Mouse (Mus musculus) embryonic facial prominence, embryonic 15.5 days (tissue): ENCODE data around the gene Loxl3. TPM values are rescaled to one million over a fixed set of nuclear protein-coding genes. Genes with fewer than 3 reads are reported as not detected.
A peak's percentile ranks its signal among the peaks of the same experiment; 100 is the strongest.

Experiments used
- ATAC-seq: fragments of 200-750 bp; cut with Nextera tagmentation; 2 replicates; pipeline ENCODE4 v1.8.0; 2017; ENCODE audit warnings: low read depth, moderate TSS enrichment; ENCODE audit not compliant: insufficient number of reproducible peaks, low FRiP score, low TSS enrichment
- H3K27ac ChIP-seq: fragments of 300-500 bp; sonication (generic); replicated peaks from 2 replicates; pipeline ENCODE4 v1.5.1; 2015; ENCODE audit warnings: mild to moderate bottlenecking, inconsistent platforms
- H3K27me3 ChIP-seq: fragments of 300-500 bp; sonication (generic); 2 replicates; pipeline ENCODE4 v1.6.1; 2015; ENCODE audit warnings: inconsistent platforms
- H3K36me3 ChIP-seq: fragments of 300-500 bp; sonication (generic); 2 replicates; pipeline ENCODE4 v1.6.1; 2015; ENCODE audit warnings: mild to moderate bottlenecking, inconsistent platforms
- H3K4me1 ChIP-seq: fragments of 300-500 bp; sonication (generic); 2 replicates; pipeline ENCODE4 v1.6.1; 2015; ENCODE audit warnings: inconsistent platforms
- H3K4me2 ChIP-seq: fragments of 300-500 bp; sonication (generic); replicated peaks from 2 replicates; pipeline ENCODE4 v1.6.1; 2015; ENCODE audit warnings: mild to moderate bottlenecking, inconsistent platforms
- H3K4me3 ChIP-seq: fragments of 300-500 bp; sonication (generic); replicated peaks from 2 replicates; pipeline ENCODE4 v1.5.1; 2015; ENCODE audit warnings: mild to moderate bottlenecking, inconsistent platforms
- H3K9ac ChIP-seq: fragments of 300-500 bp; sonication (generic); 2 replicates; pipeline ENCODE4 v1.6.1; 2015; ENCODE audit warnings: inconsistent platforms
- H3K9me3 ChIP-seq: fragments of 300-500 bp; sonication (generic); replicated peaks from 2 replicates; pipeline ENCODE4 v1.6.1; 2016; ENCODE audit warnings: inconsistent platforms
- WGBS: fragments of 180-500 bp; shearing (Covaris S2); methylation state at CpG from one replicate; pipeline ENCODE4 v1.1.7; 2015; 5-methylcytosine and 5-hydroxymethylcytosine counted together
- polyA plus RNA-seq: library from polyadenylated mRNA; unstranded; fragments of >200 nt; fragmentation: Nextera tagmentation; extraction: Ambion mirVana; gene quantifications from 2 replicates; pipeline ENCODE4 v1.2.1, GENCODE M21; 2015

The Loxl3 gene
- polyA plus RNA-seq, 1 experiment from 2014 or later = 25.4 TPM

- Histone ChIP-seq H3K4me3 (peak overlapping the region; percentile 26), H3K36me3 (no peaks in the 10 kb centered on the region), H3K27me3 (peaks cover 96% of the 10 kb centered on the region), H3K9ac (no peak overlapping the region), H3K9me3 (no peaks in the 10 kb centered on the region), H3K4me2 (peak overlapping the region; percentile 35), H3K4me1 (peaks cover 30% of the 10 kb centered on the region), H3K27ac (no peak overlapping the region)
- WGBS = 2% methylated on average over 57 of the region's 58 CpGs
- ATAC-seq = no peak
Measured at GRCm38 (mm10) chr6:83070311-83071219, 36.6 kb downstream of the Loxl3 start.

- H3K9ac ChIP-seq = no peak overlapping the region
- no peaks in the 10 kb centered on the region for H3K9me3 ChIP-seq
- H3K4me2 ChIP-seq = peak overlapping the region; percentile 26; the same call in 1 of the 2 replicates
- ATAC-seq = no peak
- peaks cover 30% of the 10 kb centered on the region for H3K4me1 ChIP-seq
- peaks cover 96% of the 10 kb centered on the region for H3K27me3 ChIP-seq
- no peaks in the 10 kb centered on the region for H3K36me3 ChIP-seq
- WGBS = 1% methylated on average over 20 of the region's 24 CpGs
- H3K27ac ChIP-seq = no peak overlapping the region
- H3K4me3 ChIP-seq = peak overlapping the region; percentile 17
Measured at GRCm38 (mm10) chr6:83071220-83071619, 37.2 kb downstream of the Loxl3 start.

- Histone ChIP-seq H3K36me3 (peaks cover 5% of the 10 kb centered on the region), H3K4me3 (no peak overlapping the region), H3K9ac (no peak overlapping the region), H3K27ac (no peak overlapping the region), H3K4me2 (no peak overlapping the region), H3K27me3 (peaks cover 60% of the 10 kb centered on the region), H3K4me1 (peaks cover 35% of the 10 kb centered on the region), H3K9me3 (no peaks in the 10 kb centered on the region)
- 14% methylated on average over 2 of the region's 2 CpGs for WGBS
- no peak for ATAC-seq
Measured at GRCm38 (mm10) chr6:83074979-83075378, 41.0 kb downstream of the Loxl3 start.

GRCm38 (mm10) chr6:83077630-83078323 is 43.8 kb downstream of the Loxl3 start, which contains the start of gene Pcgf1:
TSS of gene Pcgf1 (plus strand) at chr6:83077869.
- Histone ChIP-seq H3K27ac (peak within 1 kb of the TSS; percentile 94), H3K27me3 (peaks cover 41% of the 10 kb centered on the region), H3K9me3 (no peaks in the 10 kb centered on the region), H3K4me2 (peak within 1 kb of the TSS; percentile 96), H3K36me3 (peaks cover 27% of the 10 kb centered on the region), H3K4me1 (peaks cover 20% of the 10 kb centered on the region), H3K9ac (peak within 1 kb of the TSS; percentile 69), H3K4me3 (peak within 1 kb of the TSS; percentile 80)
- WGBS = under 1% methylated on average over 54 of the region's 54 CpGs
- peak; percentile 75 for ATAC-seq

- Histone ChIP-seq H3K27me3 (peaks cover 44% of the 10 kb centered on the region), H3K27ac (peak overlapping the region; percentile 94), H3K9ac (peak overlapping the region; percentile 66), H3K4me3 (peak overlapping the region; percentile 80), H3K4me1 (peaks cover 20% of the 10 kb centered on the region), H3K9me3 (no peaks in the 10 kb centered on the region), H3K4me2 (peak overlapping the region; percentile 96), H3K36me3 (peaks cover 27% of the 10 kb centered on the region)
- peak; percentile 93 for ATAC-seq
- under 1% methylated on average over 46 of the region's 46 CpGs for WGBS
Measured at GRCm38 (mm10) chr6:83078324-83078858, 44.4 kb downstream of the Loxl3 start.

- Histone ChIP-seq H3K36me3 (peaks cover 27% of the 10 kb centered on the region), H3K4me1 (peaks cover 20% of the 10 kb centered on the region), H3K9ac (no peak overlapping the region), H3K9me3 (no peaks in the 10 kb centered on the region), H3K27ac (no peak overlapping the region), H3K4me2 (no peak overlapping the region), H3K27me3 (peaks cover 45% of the 10 kb centered on the region), H3K4me3 (no peak overlapping the region)
- ATAC-seq = no peak
- 95% methylated on average over 5 of the region's 5 CpGs for WGBS
Measured at GRCm38 (mm10) chr6:83080210-83080609, 46.2 kb downstream of the Loxl3 start.

- Histone ChIP-seq H3K4me2 (no peak overlapping the region), H3K27ac (no peak overlapping the region), H3K36me3 (peaks cover 27% of the 10 kb centered on the region), H3K4me3 (no peak overlapping the region), H3K9ac (no peak overlapping the region), H3K27me3 (peaks cover 64% of the 10 kb centered on the region), H3K9me3 (no peaks in the 10 kb centered on the region), H3K4me1 (peaks cover 30% of the 10 kb centered on the region)
- 15% methylated on average over 5 of the region's 5 CpGs for WGBS
- no peak for ATAC-seq
Measured at GRCm38 (mm10) chr6:83083497-83083896, 49.5 kb downstream of the Loxl3 start.

GRCm38 (mm10) chr6:83084477-83084876 is 50.5 kb downstream of the Loxl3 start:
- ATAC-seq = no peak
- no peak overlapping the region for H3K4me3 ChIP-seq
- H3K4me1 ChIP-seq = peaks cover 20% of the 10 kb centered on the region
- no peaks in the 10 kb centered on the region for H3K9me3 ChIP-seq
- peaks cover 72% of the 10 kb centered on the region for H3K27me3 ChIP-seq
- H3K4me2 ChIP-seq = no peak overlapping the region
- 8% methylated on average over 6 of the region's 6 CpGs for WGBS
- H3K36me3 ChIP-seq = peaks cover 27% of the 10 kb centered on the region
- H3K27ac ChIP-seq = no peak overlapping the region
- no peak overlapping the region for H3K9ac ChIP-seq

- Histone ChIP-seq H3K27ac (no peak within 1 kb of the TSS), H3K4me1 (peaks cover 19% of the 10 kb centered on the region), H3K4me2 (peak within 1 kb of the TSS; percentile 38), H3K27me3 (peaks cover 81% of the 10 kb centered on the region), H3K9me3 (no peaks in the 10 kb centered on the region), H3K4me3 (peak within 1 kb of the TSS; percentile 28), H3K9ac (no peak within 1 kb of the TSS), H3K36me3 (peaks cover 9% of the 10 kb centered on the region)
- no peak for ATAC-seq
- WGBS = 6% methylated on average over 41 of the region's 42 CpGs
Measured at GRCm38 (mm10) chr6:83086121-83087035, 52.4 kb downstream of the Loxl3 start, which contains the start of gene Lbx2. TSS of gene Lbx2 (plus strand) at chr6:83086367.

GRCm38 (mm10) chr6:83087205-83087925 is 53.4 kb downstream of the Loxl3 start:
- no peak overlapping the region for H3K9ac ChIP-seq
- H3K27me3 ChIP-seq = peaks cover 84% of the 10 kb centered on the region
- H3K4me3 ChIP-seq = peak overlapping the region; percentile 16
- ATAC-seq = no peak
- peaks cover 1% of the 10 kb centered on the region; the same call in 1 of the 2 replicates for H3K36me3 ChIP-seq
- peak overlapping the region; percentile 38 for H3K4me2 ChIP-seq
- peaks cover 19% of the 10 kb centered on the region for H3K4me1 ChIP-seq
- 4% methylated on average over 47 of the region's 47 CpGs for WGBS
- H3K27ac ChIP-seq = no peak overlapping the region
- no peaks in the 10 kb centered on the region for H3K9me3 ChIP-seq
